Mouse (Mus musculus): ENCODE data around the gene Mterf2. TPM values are rescaled to one million over a fixed set of nuclear protein-coding genes. Genes with fewer than 3 reads are reported as not detected.

The Mterf2 gene
- total and polyA plus RNA-seq, 2 experiments from 2014 or later, result 20.3 to 23.6 TPM

GRCm38 (mm10) chr10:85125184-85125583 lies 2.6 kb downstream of the Mterf2 start:
- Histone ChIP-seq H3K4me1 (ENCODE audit: insufficient read depth) (no peaks in the 10 kb centered on the region; the same call in 1 of the 2 replicates), H3K9ac (no peak overlapping the region), H3K4me2 (ENCODE audit: low read depth) (no peak overlapping the region), H3K27me3 (ENCODE audit: insufficient read depth, low read length) (no peaks in the 10 kb centered on the region), H3K4me3 (ENCODE audit: low read depth, low read length) (no peak overlapping the region), H3K9me3 (ENCODE audit: low read length) (no peaks in the 10 kb centered on the region), H3K27ac (ENCODE audit: low read depth, low read length) (no peak overlapping the region), H3K36me3 (ENCODE audit: insufficient read depth) (peaks cover 17% of the 10 kb centered on the region)
- WGBS, result 86% methylated on average over 13 of the region's 13 CpGs
- DNase-seq (no peak), ATAC-seq (no peak)
- no peak for TF ChIP-seq CTCF (IDR thresholded peaks at IDR 0.05; ENCODE audit: low read depth)

- H3K27me3 ChIP-seq (ENCODE audit: insufficient read depth, low read length), result no peaks in the 10 kb centered on the region
- ATAC-seq (no peak), DNase-seq (no peak)
- no peak for TF ChIP-seq CTCF (IDR thresholded peaks at IDR 0.05; ENCODE audit: low read depth)
- no peak overlapping the region for H3K27ac ChIP-seq (ENCODE audit: low read depth, low read length)
- no peaks in the 10 kb centered on the region for H3K4me1 ChIP-seq (ENCODE audit: insufficient read depth)
- H3K9me3 ChIP-seq (ENCODE audit: low read length), result no peaks in the 10 kb centered on the region
- no peak overlapping the region for H3K4me2 ChIP-seq (ENCODE audit: low read depth)
- no peak overlapping the region for H3K4me3 ChIP-seq (ENCODE audit: low read depth, low read length)
- WGBS, result 94% methylated on average over 4 of the region's 4 CpGs
- no peak overlapping the region for H3K9ac ChIP-seq
- H3K36me3 ChIP-seq (ENCODE audit: insufficient read depth), result no peaks in the 10 kb centered on the region
Observed at GRCm38 (mm10) chr10:85114409-85114808, 13.4 kb downstream of the Mterf2 start.

GRCm38 (mm10) chr10:85103085-85103885 lies 24.5 kb downstream of the Mterf2 start:
- H3K4me3 ChIP-seq (ENCODE audit: low read depth, low read length), result peak overlapping the region; percentile 88
- under 1% methylated on average over 34 of the region's 34 CpGs for WGBS
- DNase-seq (peak; percentile 30), ATAC-seq (peak; percentile 7)
- no peaks in the 10 kb centered on the region for H3K36me3 ChIP-seq (ENCODE audit: insufficient read depth)
- H3K9me3 ChIP-seq (ENCODE audit: low read length), result no peaks in the 10 kb centered on the region
- peak overlapping the region; percentile 96 for H3K4me2 ChIP-seq (ENCODE audit: low read depth)
- TF ChIP-seq CTCF (IDR thresholded peaks at IDR 0.05; ENCODE audit: low read depth), result peak; percentile 4; the same call in 1 of the 2 replicates
- H3K9ac ChIP-seq, result peak overlapping the region; percentile 94
- peak overlapping the region; percentile 77 for H3K27ac ChIP-seq (ENCODE audit: low read depth, low read length)
- H3K27me3 ChIP-seq (ENCODE audit: insufficient read depth, low read length), result no peaks in the 10 kb centered on the region
- H3K4me1 ChIP-seq (ENCODE audit: insufficient read depth), result peaks cover 7% of the 10 kb centered on the region

GRCm38 (mm10) chr10:85102247-85103084 lies 25.4 kb downstream of the Mterf2 start, which contains the start of the genes Fhl4 and Tmem263:
Gene Fhl4 (minus strand): TSS chr10:85102495.
Gene Tmem263 (plus strand): TSS chr10:85102627.
- Histone ChIP-seq H3K4me1 (ENCODE audit: insufficient read depth) (peaks cover 7% of the 10 kb centered on the region), H3K4me3 (ENCODE audit: low read depth, low read length) (peak within 1 kb of the TSS; percentile 88), H3K27ac (ENCODE audit: low read depth, low read length) (peak within 1 kb of the TSS; percentile 91), H3K4me2 (ENCODE audit: low read depth) (peak within 1 kb of the TSS; percentile 96), H3K9me3 (ENCODE audit: low read length) (no peaks in the 10 kb centered on the region), H3K9ac (peak within 1 kb of the TSS; percentile 94), H3K27me3 (ENCODE audit: insufficient read depth, low read length) (no peaks in the 10 kb centered on the region), H3K36me3 (ENCODE audit: insufficient read depth) (no peaks in the 10 kb centered on the region)
- peak; percentile 97 for ATAC-seq
- peak; percentile 97 for DNase-seq
- 2% methylated on average over 76 of the region's 96 CpGs for WGBS
- TF ChIP-seq CTCF (IDR thresholded peaks at IDR 0.05; ENCODE audit: low read depth), result peak; percentile 36; the same call in 1 of the 2 replicates

- no peak for TF ChIP-seq CTCF (IDR thresholded peaks at IDR 0.05; ENCODE audit: low read depth)
- Histone ChIP-seq H3K9ac (peak overlapping the region; percentile 94), H3K9me3 (ENCODE audit: low read length) (no peaks in the 10 kb centered on the region), H3K27me3 (ENCODE audit: insufficient read depth, low read length) (no peaks in the 10 kb centered on the region), H3K36me3 (ENCODE audit: insufficient read depth) (no peaks in the 10 kb centered on the region), H3K4me2 (ENCODE audit: low read depth) (peak overlapping the region; percentile 96), H3K4me1 (ENCODE audit: insufficient read depth) (peaks cover 7% of the 10 kb centered on the region), H3K4me3 (ENCODE audit: low read depth, low read length) (peak overlapping the region; percentile 88), H3K27ac (ENCODE audit: low read depth, low read length) (peak overlapping the region; percentile 91)
- ATAC-seq (peak; percentile 30), DNase-seq (no peak)
- WGBS, result under 1% methylated on average over 10 of the region's 10 CpGs
Observed at GRCm38 (mm10) chr10:85101841-85102240, 26.0 kb downstream of the Mterf2 start.

- H3K4me3 ChIP-seq (ENCODE audit: low read depth, low read length), result no peak overlapping the region
- ATAC-seq (no peak), DNase-seq (no peak)
- H3K27ac ChIP-seq (ENCODE audit: low read depth, low read length), result no peak overlapping the region
- no peaks in the 10 kb centered on the region for H3K4me1 ChIP-seq (ENCODE audit: insufficient read depth)
- no peak overlapping the region for H3K9ac ChIP-seq
- WGBS, result 58% methylated on average over 4 of the region's 4 CpGs
- no peak overlapping the region for H3K4me2 ChIP-seq (ENCODE audit: low read depth)
- TF ChIP-seq CTCF (IDR thresholded peaks at IDR 0.05; ENCODE audit: low read depth), result no peak
- no peaks in the 10 kb centered on the region for H3K27me3 ChIP-seq (ENCODE audit: insufficient read depth, low read length)
- H3K9me3 ChIP-seq (ENCODE audit: low read length), result no peaks in the 10 kb centered on the region
- H3K36me3 ChIP-seq (ENCODE audit: insufficient read depth), result no peaks in the 10 kb centered on the region
Observed at GRCm38 (mm10) chr10:85071605-85072152, 56.1 kb downstream of the Mterf2 start.

Other genes starting within 250 kb of the Mterf2 start
- 48.2 and 63.8 TPM in 2 replicates for gene Ric8b, start 210.4 kb downstream of the Mterf2 start, total RNA-seq (2014; rRNA removed)
- gene Ric8b, start 210.4 kb downstream of the Mterf2 start, polyA plus RNA-seq (2015; fragmentation: Nextera tagmentation; extraction: Ambion mirVana), result 20.2 and 31.5 TPM in 2 replicates
- 1.8 and 2.3 TPM in 2 replicates for gene Fhl4, start 25.5 kb downstream of the Mterf2 start, total RNA-seq (2014; rRNA removed)
- 2.4 and 3.0 TPM in 2 replicates for gene Fhl4, start 25.5 kb downstream of the Mterf2 start, polyA plus RNA-seq (2015; fragmentation: Nextera tagmentation; extraction: Ambion mirVana)
- 29.9 and 31.5 TPM in 2 replicates for gene Tmem263, start 25.4 kb downstream of the Mterf2 start, total RNA-seq (2014; rRNA removed)
- 35.9 and 48.4 TPM in 2 replicates for gene Tmem263, start 25.4 kb downstream of the Mterf2 start, polyA plus RNA-seq (2015; fragmentation: Nextera tagmentation; extraction: Ambion mirVana)
- 22.7 and 24.3 TPM in 2 replicates for gene Cry1, start 57.0 kb upstream of the Mterf2 start, total RNA-seq (2014; rRNA removed)
- gene Cry1, start 57.0 kb upstream of the Mterf2 start, polyA plus RNA-seq (2015; fragmentation: Nextera tagmentation; extraction: Ambion mirVana), result 23.3 and 29.7 TPM in 2 replicates

Data from forebrain, postnatal 0 days (tissue).